Mouse (Mus musculus) neural tube, embryonic 10.5 days (tissue): Measurements from ENCODE around the gene Pakap.
A peak's percentile ranks its signal among the peaks of the same experiment; 100 is the strongest.

Source experiments
- DNase-seq: peaks from one replicate; pipeline ENCODE4 v3.0.0-alpha.2; 2017; ENCODE audit warnings: low spot score; ENCODE audit errors: extremely low spot score

The Pakap gene

GRCm38 (mm10) chr4:57567666-57568206, at the start of gene Pakap:
Pakap (plus strand) TSS chr4:57568179.
- DNase-seq: peak; percentile 74

GRCm38 (mm10) chr4:57523456-57523855, 44.5 kb upstream of the Pakap start:
- DNase-seq: no peak

- DNase-seq: no peak
Measured at GRCm38 (mm10) chr4:57524461-57524860, 43.5 kb upstream of the Pakap start.

GRCm38 (mm10) chr4:57525221-57526011, 42.6 kb upstream of the Pakap start:
- DNase-seq: no peak

- DNase-seq: no peak
Measured at GRCm38 (mm10) chr4:57528296-57528695, 39.7 kb upstream of the Pakap start.

GRCm38 (mm10) chr4:57533686-57534085, 34.3 kb upstream of the Pakap start:
- DNase-seq: no peak

GRCm38 (mm10) chr4:57534232-57534631, 33.7 kb upstream of the Pakap start:
- DNase-seq: no peak

- DNase-seq: no peak
Measured at GRCm38 (mm10) chr4:57535087-57535486, 32.9 kb upstream of the Pakap start.

GRCm38 (mm10) chr4:57538029-57538688, 29.8 kb upstream of the Pakap start:
- DNase-seq: no peak

- DNase-seq: peak; percentile 46
Measured at GRCm38 (mm10) chr4:57543692-57544256, 24.2 kb upstream of the Pakap start.

GRCm38 (mm10) chr4:57547785-57548184, 20.2 kb upstream of the Pakap start:
- no peak for DNase-seq

- no peak for DNase-seq
Measured at GRCm38 (mm10) chr4:57550216-57550615, 17.8 kb upstream of the Pakap start.

- no peak for DNase-seq
Measured at GRCm38 (mm10) chr4:57557102-57557501, 10.9 kb upstream of the Pakap start.

GRCm38 (mm10) chr4:57559438-57559837, 8.5 kb upstream of the Pakap start:
- DNase-seq: no peak

- no peak for DNase-seq
Measured at GRCm38 (mm10) chr4:57560010-57560409, 8.0 kb upstream of the Pakap start.

GRCm38 (mm10) chr4:57561055-57561454, 6.9 kb upstream of the Pakap start:
- no peak for DNase-seq

- no peak for DNase-seq
Measured at GRCm38 (mm10) chr4:57565283-57565682, 2.7 kb upstream of the Pakap start.

GRCm38 (mm10) chr4:57565811-57566210, 2.2 kb upstream of the Pakap start:
- DNase-seq: no peak

- DNase-seq: peak; percentile 46
Measured at GRCm38 (mm10) chr4:57568268-57569068, 489 bp downstream of the Pakap start.

- DNase-seq: no peak
Measured at GRCm38 (mm10) chr4:57569069-57569355, 1.0 kb downstream of the Pakap start.

- DNase-seq: no peak
Measured at GRCm38 (mm10) chr4:57569711-57570110, 1.7 kb downstream of the Pakap start.

GRCm38 (mm10) chr4:57570229-57570628, 2.2 kb downstream of the Pakap start:
- DNase-seq: no peak
